Comparison of ENCODE assay signal across 21 mouse cellular contexts in genomic region chr4:134293061-134293691, GRCm38 (mm10). TPM values are rescaled to one million over a fixed set of nuclear protein-coding genes. Genes with fewer than 3 reads are reported as not detected.
DNase-seq lines count a peak whose midpoint lies in the region; ATAC-seq and TF ChIP-seq lines count a peak whose summit lies in the region.
"Had no signal": no experiment of that assay in that cellular context is flagged by ENCODE, and none has a peak within 500 bp of the region (broad histone marks: within the 10 kb centered on the region; RNA-seq: fewer than 3 reads in every experiment).

No protein-coding gene starts in this region.

- H3K4me1 ChIP-seq in heart, embryonic 11.5 days (ENCODE audit: control insufficient read depth, insufficient read depth, low read length) = peaks cover 21% of the 10 kb centered on the region
- H3K4me1 ChIP-seq in lung, postnatal 0 days (ENCODE audit: insufficient read depth, low read depth, low read length) = peaks cover 6% of the 10 kb centered on the region; the same call in 1 of the 2 replicates

- no peaks in the 10 kb centered on the region; the same call in 1 of the 2 replicates for H3K9me3 ChIP-seq in heart, embryonic 11.5 days (replicated peaks; ENCODE audit: control insufficient read depth, low read length)
- no peaks in the 10 kb centered on the region for H3K9me3 ChIP-seq in lung, postnatal 0 days (ENCODE audit: low read length)

- DNase-seq in cerebellum, adult 9-11 months = peak; percentile 8
- no peak for DNase-seq in cerebellum, adult 11 months
- no peak for DNase-seq in heart, postnatal 36 days
- no peak for DNase-seq in lung, postnatal 0 days (ENCODE audit: low spot score)
- DNase-seq in lung, postnatal 10 days = no peak
- DNase-seq in induced T-regulatory cell, adult 2 months (ENCODE audit: low read depth) = peak; percentile 46
- DNase-seq in layer of hippocampus, adult 18-20 months (ENCODE audit: low spot score in 2 of 2) = no peak
- DNase-seq: cerebellum, adult 11-12 months; gastrocnemius, postnatal 14 days; kidney, adult 18-20 months; kidney, postnatal 14 days; layer of hippocampus, adult 9-11 months; liver; lung, adult 18-20 months; thymus, postnatal 25 days had no signal

- peak; percentile 6; the same call in 1 of the 2 replicates for ATAC-seq in heart, embryonic 11.5 days (replicated peaks; ENCODE audit: insufficient number of reproducible peaks, low FRiP score, low TSS enrichment)
- 0 out of 2 replicates have a peak, but pooled peaks have one; percentile 19 for ATAC-seq in lung, postnatal 0 days

- WGBS in heart, embryonic 11.5 days (ENCODE audit: insufficient replicate concordance) = 41% methylated on average over 18 of the region's 18 CpGs
- WGBS in lung, postnatal 0 days = 60% methylated on average over 18 of the region's 18 CpGs

- no peaks in the 10 kb centered on the region for H3K27me3 ChIP-seq in heart, embryonic 11.5 days (ENCODE audit: control insufficient read depth, insufficient read depth, low read length)
- H3K27me3 ChIP-seq in lung, postnatal 0 days (replicated peaks; ENCODE audit: insufficient read depth, low read length) = no peaks in the 10 kb centered on the region

- TF ChIP-seq EP300 in lung, postnatal 0 days (IDR thresholded peaks at IDR 0.05) = no peak

- TF ChIP-seq CTCF in lung, postnatal 0 days (IDR thresholded peaks at IDR 0.05) = no peak

- H3K36me3 ChIP-seq in heart, embryonic 11.5 days (ENCODE audit: control insufficient read depth, insufficient read depth, low read length) = no peaks in the 10 kb centered on the region
- H3K36me3 ChIP-seq in lung, postnatal 0 days (ENCODE audit: insufficient read depth, low read length) = no peaks in the 10 kb centered on the region
- H3K36me3 ChIP-seq: hindbrain, embryonic 13.5 days had no signal

- H3K27ac ChIP-seq in heart, embryonic 11.5 days (ENCODE audit: low read depth, low read length) = peak overlapping the region; percentile 91
- H3K27ac ChIP-seq in lung, postnatal 0 days (ENCODE audit: low read length) = no peak overlapping the region
- H3K27ac ChIP-seq: hindbrain, embryonic 13.5 days had no signal

- no peak overlapping the region for H3K4me3 ChIP-seq in heart, embryonic 11.5 days (ENCODE audit: low read depth, low read length)
- no peak overlapping the region for H3K4me3 ChIP-seq in lung, postnatal 0 days (ENCODE audit: low read depth, low read length)
- H3K4me3 ChIP-seq: hindbrain, embryonic 13.5 days; megakaryocyte, embryonic 14.5 days had no signal

- intact Hi-C loops in heart, postnatal 36 days (cut with DNase I) = loop anchor here (5.0 kb wide), 1 partner anchor 256 kb away; no protein-coding TSS in a partner anchor

- H3K4me2 ChIP-seq in heart, embryonic 11.5 days = peak overlapping the region; percentile 47
- no peak overlapping the region for H3K4me2 ChIP-seq in lung, postnatal 0 days (replicated peaks; ENCODE audit: low read depth, low read length)
- H3K4me2 ChIP-seq: hindbrain, embryonic 13.5 days had no signal

- peak overlapping the region; percentile 8 for H3K9ac ChIP-seq in heart, embryonic 11.5 days (ENCODE audit: low read depth, low read length)
- no peak overlapping the region for H3K9ac ChIP-seq in lung, postnatal 0 days (replicated peaks; ENCODE audit: low read depth)

RNA-seq across cellular contexts. Expression of gene Pdik1l, which starts 5.5 kb away (rescaled TPM):
- 13.7 and 16.3 TPM in 2 replicates for polyA plus RNA-seq in heart, embryonic 11.5 days (2014; fragmentation: Nextera tagmentation; extraction: Ambion mirVana)
- 1 to 10 TPM; 7.9 to 8.2 TPM for total RNA-seq in heart, postnatal 36 days (2021)
- 9.9 and 10.0 TPM in 2 replicates for polyA plus RNA-seq in lung, postnatal 0 days (2015; fragmentation: Nextera tagmentation; extraction: Ambion mirVana)
- total RNA-seq in layer of hippocampus, adult 18-20 months (2021) = 10 to 100 TPM; 16.4 to 17.8 TPM

RNA-seq across cellular contexts. Expression of gene Trim63, which starts 21.7 kb away (rescaled TPM):
- 21.6 and 22.1 TPM in 2 replicates for polyA plus RNA-seq in heart, embryonic 11.5 days (2014; fragmentation: Nextera tagmentation; extraction: Ambion mirVana)
- total RNA-seq in heart, postnatal 36 days (2021) = 100 to 1,000 TPM; 234 to 314 TPM
- 0.75 and 1.3 TPM in 2 replicates for polyA plus RNA-seq in lung, postnatal 0 days (2015; fragmentation: Nextera tagmentation; extraction: Ambion mirVana)
- total RNA-seq in layer of hippocampus, adult 18-20 months (2021) = not detected

RNA-seq across cellular contexts. Expression of gene Grrp1, which starts 39.3 kb away (rescaled TPM):
- polyA plus RNA-seq in heart, embryonic 11.5 days (2014; fragmentation: Nextera tagmentation; extraction: Ambion mirVana) = 3.7 and 4.4 TPM in 2 replicates
- 1 to 10 TPM; 6.1 to 9.5 TPM for total RNA-seq in heart, postnatal 36 days (2021)
- 23.6 and 24.5 TPM in 2 replicates for polyA plus RNA-seq in lung, postnatal 0 days (2015; fragmentation: Nextera tagmentation; extraction: Ambion mirVana)
- total RNA-seq in layer of hippocampus, adult 18-20 months (2021) = 1 to 10 TPM; 1.6 to 1.7 TPM

RNA-seq across cellular contexts. Expression of gene Gm30191, which starts 46.4 kb away (rescaled TPM):
- polyA plus RNA-seq in heart, embryonic 11.5 days (2014; fragmentation: Nextera tagmentation; extraction: Ambion mirVana) = not detected in 2 replicates
- total RNA-seq in heart, postnatal 36 days (2021) = not detected
- polyA plus RNA-seq in lung, postnatal 0 days (2015; fragmentation: Nextera tagmentation; extraction: Ambion mirVana) = not detected in 2 replicates
- total RNA-seq in layer of hippocampus, adult 18-20 months (2021) = not detected
- total RNA-seq: gastrocnemius, postnatal 14 days; left cerebral cortex, postnatal 10 days had no signal
- polyA plus RNA-seq: spleen, adult 2 months; stomach, embryonic 16.5 days had no signal

RNA-seq across cellular contexts. Expression of gene Zfp593, which starts 47.8 kb away (rescaled TPM):
- polyA plus RNA-seq in heart, embryonic 11.5 days (2014; fragmentation: Nextera tagmentation; extraction: Ambion mirVana) = 11.5 and 12.4 TPM in 2 replicates
- 1 to 10 TPM; 2.6 to 3.7 TPM for total RNA-seq in heart, postnatal 36 days (2021)
- 9.0 and 9.2 TPM in 2 replicates for polyA plus RNA-seq in lung, postnatal 0 days (2015; fragmentation: Nextera tagmentation; extraction: Ambion mirVana)
- 10 to 100 TPM; 11.9 to 12.2 TPM for total RNA-seq in layer of hippocampus, adult 18-20 months (2021)

Comparison
In these comparisons a context has a peak if more than half of its experiments do, and no peak if none do; other contexts are left out.
1. DNase-seq: peak in cerebellum, adult 9-11 months (single experiment) and induced T-regulatory cell, adult 2 months (single experiment); none in cerebellum, adult 11 months (single experiment), heart, postnatal 36 days (0 of 2), lung, postnatal 0 days (single experiment), lung, postnatal 10 days (single experiment) and layer of hippocampus, adult 18-20 months (0 of 2).
2. RNA of gene Trim63, which starts 21.7 kb away (total RNA-seq): 234 to 314 TPM in heart, postnatal 36 days; not detected in layer of hippocampus, adult 18-20 months; every median in the first group is over 100 times any median in the second.